In the genomic region with DNA sequence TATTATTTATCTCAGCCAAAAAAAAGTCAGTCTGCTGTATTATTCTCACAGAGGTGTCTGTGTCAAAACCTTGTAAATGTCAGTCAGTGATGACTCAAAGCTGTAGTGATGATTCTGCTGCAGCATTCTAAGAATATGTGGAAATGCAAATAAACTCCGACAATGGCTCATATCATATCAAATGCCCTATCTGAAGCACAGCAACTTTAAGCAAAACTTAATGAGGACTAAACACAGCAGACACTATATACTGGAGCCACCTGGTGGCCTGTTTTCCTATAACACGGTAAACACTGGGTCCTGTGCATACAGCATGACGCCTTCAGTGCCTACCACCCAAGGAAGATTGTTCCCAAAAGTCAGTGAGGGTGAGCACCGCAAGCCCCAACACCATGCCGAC, we compare ENCODE assay signal across 9 mouse cellular contexts. TPM values are rescaled to one million over a fixed set of nuclear protein-coding genes. Genes with fewer than 3 reads are reported as not detected.
DNase-seq lines count a peak whose midpoint lies in the region; ATAC-seq lines count a peak whose summit lies in the region.
"Had no signal": no experiment of that assay in that cellular context is flagged by ENCODE, and none has a peak within 500 bp of the region (broad histone marks: within the 10 kb centered on the region; RNA-seq: fewer than 3 reads in every experiment).

No protein-coding gene starts in this region.

- ATAC-seq in activated CD4-positive, CD25-positive, alpha-beta regulatory T cell, adult 4 months, result peak; percentile 52
- peak; percentile 69 for ATAC-seq in forebrain, embryonic 14.5 days
- ATAC-seq in inflammation-experienced regulatory T-cells, adult 6 months, result peak; percentile 56
- peak; percentile 61 for ATAC-seq in limb, embryonic 13.5 days (ENCODE audit: low FRiP score, low read depth)
- peak; percentile 59; the same call in 1 of the 2 replicates for ATAC-seq in neural tube, embryonic 13.5 days (ENCODE audit: low read depth)

- no peak overlapping the region for H3K4me3 ChIP-seq in forebrain, embryonic 14.5 days (ENCODE audit: low read depth, low read length)
- no peak overlapping the region for H3K4me3 ChIP-seq in limb, embryonic 13.5 days
- no peak overlapping the region for H3K4me3 ChIP-seq in neural tube, embryonic 13.5 days
- H3K4me3 ChIP-seq: liver, embryonic 13.5 days had no signal

- no peak overlapping the region for H3K4me2 ChIP-seq in forebrain, embryonic 14.5 days (ENCODE audit: low read length)
- H3K4me2 ChIP-seq in limb, embryonic 13.5 days (replicated peaks), result no peak overlapping the region
- H3K4me2 ChIP-seq in neural tube, embryonic 13.5 days, result no peak overlapping the region
- H3K4me2 ChIP-seq: liver, embryonic 13.5 days had no signal

- H3K36me3 ChIP-seq in forebrain, embryonic 14.5 days (ENCODE audit: control insufficient read depth, insufficient read depth, low read length), result no peaks in the 10 kb centered on the region
- no peaks in the 10 kb centered on the region for H3K36me3 ChIP-seq in limb, embryonic 13.5 days
- no peaks in the 10 kb centered on the region for H3K36me3 ChIP-seq in neural tube, embryonic 13.5 days
- H3K36me3 ChIP-seq: liver, embryonic 13.5 days had no signal

- H3K27ac ChIP-seq in forebrain, embryonic 14.5 days (ENCODE audit: low read depth, low read length), result no peak overlapping the region
- no peak overlapping the region for H3K27ac ChIP-seq in limb, embryonic 13.5 days
- H3K27ac ChIP-seq in neural tube, embryonic 13.5 days (replicated peaks), result no peak overlapping the region
- H3K27ac ChIP-seq: liver, embryonic 13.5 days had no signal

- H3K9ac ChIP-seq in forebrain, embryonic 14.5 days (ENCODE audit: low read length), result no peak overlapping the region
- no peak overlapping the region for H3K9ac ChIP-seq in limb, embryonic 13.5 days
- no peak overlapping the region for H3K9ac ChIP-seq in neural tube, embryonic 13.5 days
- H3K9ac ChIP-seq: liver, embryonic 13.5 days had no signal

- no peaks in the 10 kb centered on the region for H3K27me3 ChIP-seq in forebrain, embryonic 14.5 days (replicated peaks; ENCODE audit: control insufficient read depth, insufficient read depth, low read length)
- 0 out of 2 replicates have a peak, but pooled peaks cover 3% of the 10 kb centered on the region for H3K27me3 ChIP-seq in limb, embryonic 13.5 days
- no peaks in the 10 kb centered on the region for H3K27me3 ChIP-seq in neural tube, embryonic 13.5 days
- H3K27me3 ChIP-seq: liver, embryonic 13.5 days had no signal

- DNase-seq in testis, postnatal 10 days (ENCODE audit: low spot score), result peak; percentile 55
- no peak for DNase-seq in testis, postnatal 14 days (ENCODE audit: low spot score)
- DNase-seq in forebrain, embryonic 14.5 days (ENCODE audit: low spot score), result peak; percentile 63
- DNase-seq in yolk sac, embryonic 10.5 days (ENCODE audit: low spot score), result no peak
- DNase-seq: liver, embryonic 13.5 days had no signal

- no peaks in the 10 kb centered on the region; the same call in 1 of the 2 replicates for H3K4me1 ChIP-seq in forebrain, embryonic 14.5 days (ENCODE audit: control insufficient read depth, insufficient read depth, low read length)
- peaks cover 21% of the 10 kb centered on the region for H3K4me1 ChIP-seq in limb, embryonic 13.5 days
- peaks cover 4% of the 10 kb centered on the region for H3K4me1 ChIP-seq in neural tube, embryonic 13.5 days (replicated peaks)
- H3K4me1 ChIP-seq: liver, embryonic 13.5 days had no signal

- no peaks in the 10 kb centered on the region for H3K9me3 ChIP-seq in forebrain, embryonic 14.5 days (replicated peaks; ENCODE audit: control insufficient read depth, low read length)
- no peaks in the 10 kb centered on the region for H3K9me3 ChIP-seq in limb, embryonic 13.5 days
- H3K9me3 ChIP-seq in neural tube, embryonic 13.5 days, result no peaks in the 10 kb centered on the region
- H3K9me3 ChIP-seq: liver, embryonic 13.5 days had no signal

- 53% methylated on average over 5 of the region's 5 CpGs for WGBS in forebrain, embryonic 14.5 days
- 45% methylated on average over 5 of the region's 5 CpGs for WGBS in limb, embryonic 13.5 days
- WGBS in neural tube, embryonic 13.5 days, result 56% methylated on average over 5 of the region's 5 CpGs

RNA-seq across cellular contexts. Expression of gene Gmds, which starts 41.1 kb away (rescaled TPM):
- 10 to 100 TPM; 19.2 to 22.4 TPM for polyA plus RNA-seq in activated CD4-positive, CD25-positive, alpha-beta regulatory T cell, adult 4 months (2017; shearing (Covaris generic))
- 31.1 and 34.5 TPM in 2 replicates for polyA plus RNA-seq in forebrain, embryonic 14.5 days (2014; fragmentation: Nextera tagmentation; extraction: Ambion mirVana)
- 10 to 100 TPM; 17.2 to 26.3 (median 21.8) TPM for polyA plus RNA-seq in inflammation-experienced regulatory T-cells, adult 6 months (2017; shearing (Covaris generic))
- polyA plus RNA-seq in limb, embryonic 13.5 days (2015; fragmentation: Nextera tagmentation; extraction: Ambion mirVana), result 46.9 and 49.2 TPM in 2 replicates
- 37.1 and 38.1 TPM in 2 replicates for polyA plus RNA-seq in neural tube, embryonic 13.5 days (2015; fragmentation: Nextera tagmentation; extraction: Ambion mirVana)

Comparison
In these comparisons a context has a peak if more than half of its experiments do, and no peak if none do; other contexts are left out.
1. DNase-seq: peak in testis, postnatal 10 days (single experiment) and forebrain, embryonic 14.5 days (single experiment); none in testis, postnatal 14 days (single experiment) and yolk sac, embryonic 10.5 days (single experiment).
2. Peak in every context shown above with its lines, with median percentiles within 50 percentile points of each other: ATAC-seq.